Mouse (Mus musculus): ENCODE measurements at regions not wholly inside any gene's neighbourhood (a gene's known extent, or its start where the extent isn't known, plus 50 kb on each side); places are given as distances from the start of the nearest gene placed in this dataset.
"Not testable (repeated sequence)": the region's sequence is repeated elsewhere in the genome, so short reads cannot be mapped to it uniquely, and the experiment has no call there.

DNA sequence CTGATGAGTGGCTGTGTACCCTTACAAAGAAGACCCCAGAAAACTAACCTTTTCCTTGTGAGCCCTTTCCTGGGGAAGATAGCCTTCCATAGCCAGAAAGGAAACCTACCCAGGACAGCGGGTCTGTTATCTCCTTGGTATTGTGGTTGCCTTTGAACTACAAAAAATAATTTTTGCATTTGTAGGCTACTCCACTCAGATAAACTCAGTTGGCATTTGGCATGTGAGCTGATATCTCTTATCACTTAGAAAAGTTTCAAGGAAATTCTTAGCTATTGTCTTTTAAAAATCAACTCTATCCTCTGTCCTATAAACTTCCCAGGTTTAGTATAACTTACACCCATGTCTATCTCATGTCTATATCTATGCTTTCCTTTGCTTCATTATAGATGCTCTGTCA lies 154.0 kb downstream of the Wdr20rt start:
- no peak for TF ChIP-seq CTCF (IDR thresholded peaks at IDR 0.05; ENCODE audit: extremely low read depth, insufficient read depth, low read length)
- TF ChIP-seq POLR2A (IDR thresholded peaks at IDR 0.05; ENCODE audit: extremely low read depth, insufficient read depth, low read length), result no peak
- no peak overlapping the region for H3K4me3 ChIP-seq (ENCODE audit: insufficient read depth, low read length)
- H3K4me1 ChIP-seq (ENCODE audit: control insufficient read depth, insufficient read depth, low read length), result no peaks in the 10 kb centered on the region
- no peak overlapping the region for H3K27ac ChIP-seq (ENCODE audit: insufficient read depth, low read length)

DNA sequence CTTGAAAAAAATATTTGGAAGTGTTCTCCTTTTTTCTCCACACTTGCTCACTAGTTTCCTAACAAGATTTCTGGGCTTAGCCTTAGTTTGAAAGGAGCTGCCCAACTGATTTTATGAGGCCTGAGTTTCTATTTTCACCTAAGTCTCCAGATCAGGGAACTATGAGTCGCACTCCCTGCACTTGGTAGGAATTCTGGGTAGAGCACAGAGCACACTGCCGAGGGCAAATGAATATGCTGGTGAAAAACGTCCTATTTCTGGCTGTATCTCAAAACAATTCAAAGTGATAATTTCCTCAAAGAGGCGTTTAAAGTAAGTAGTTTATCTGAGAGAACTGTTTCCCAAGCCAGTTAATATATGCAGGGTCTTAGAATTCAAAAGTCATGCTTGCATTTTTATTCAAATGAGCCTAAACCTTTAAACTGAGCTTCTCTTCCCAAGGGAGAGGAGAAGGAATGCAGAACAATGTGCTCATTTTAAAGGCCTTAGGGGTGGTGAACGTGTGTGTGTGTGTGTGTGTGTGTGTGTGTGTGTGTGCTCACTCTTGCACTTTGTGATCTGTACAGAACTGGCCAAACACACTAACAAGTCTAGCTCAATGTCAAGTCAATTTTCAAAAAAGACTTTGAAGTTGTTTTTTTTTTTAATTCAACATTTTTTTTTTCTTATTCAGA lies 156.9 kb downstream of the Wdr20rt start:
- TF ChIP-seq POLR2A (IDR thresholded peaks at IDR 0.05; ENCODE audit: extremely low read depth, insufficient read depth, low read length) (no peak), CTCF (IDR thresholded peaks at IDR 0.05; ENCODE audit: extremely low read depth, insufficient read depth, low read length) (no peak)
- Histone ChIP-seq H3K27ac (ENCODE audit: insufficient read depth, low read length) (no peak overlapping the region), H3K4me3 (ENCODE audit: insufficient read depth, low read length) (no peak overlapping the region), H3K4me1 (ENCODE audit: control insufficient read depth, insufficient read depth, low read length) (no peaks in the 10 kb centered on the region)

GRCm38 (mm10) chr12:65382796-65383195 lies 157.5 kb downstream of the Wdr20rt start:
- not testable (repeated sequence) for H3K4me3 ChIP-seq (ENCODE audit: insufficient read depth, low read length); H3K4me1 ChIP-seq (ENCODE audit: control insufficient read depth, insufficient read depth, low read length); H3K27ac ChIP-seq (ENCODE audit: insufficient read depth, low read length)

DNA sequence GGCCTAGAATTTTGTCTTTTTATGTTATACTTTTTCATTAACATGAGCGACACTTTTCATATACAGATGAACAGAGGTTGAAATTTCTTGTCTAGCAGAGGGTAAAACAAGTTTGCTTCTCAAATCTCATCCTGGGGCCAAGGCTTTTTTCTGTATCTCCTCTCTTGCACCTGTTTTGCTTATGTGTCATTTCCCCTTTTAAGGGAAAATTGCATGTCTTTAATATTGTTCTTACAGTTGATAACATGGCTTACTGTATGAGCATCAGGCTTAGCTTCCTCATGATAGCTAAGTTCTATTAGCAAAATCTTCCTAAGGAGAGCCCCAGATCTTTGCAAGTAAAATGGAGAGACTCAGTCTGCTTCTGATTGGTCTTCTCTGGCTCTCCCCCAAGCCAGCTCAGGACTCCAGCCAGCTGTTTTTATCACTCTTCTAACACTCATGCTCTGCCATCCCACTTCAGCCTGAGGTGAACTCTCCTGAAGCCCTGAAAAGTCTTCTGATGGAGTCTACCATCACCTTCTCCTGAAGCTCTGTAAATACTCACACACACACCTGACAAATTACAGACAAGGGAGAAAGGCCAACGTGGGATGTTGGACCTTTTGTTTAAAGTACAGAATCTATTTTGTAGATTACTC lies 160.8 kb downstream of the Wdr20rt start:
- Histone ChIP-seq H3K4me1 (ENCODE audit: control insufficient read depth, insufficient read depth, low read length) (no peaks in the 10 kb centered on the region), H3K27ac (ENCODE audit: insufficient read depth, low read length) (no peak overlapping the region), H3K4me3 (ENCODE audit: insufficient read depth, low read length) (no peak overlapping the region)
- TF ChIP-seq POLR2A (IDR thresholded peaks at IDR 0.05; ENCODE audit: extremely low read depth, insufficient read depth, low read length) (no peak), CTCF (IDR thresholded peaks at IDR 0.05; ENCODE audit: extremely low read depth, insufficient read depth, low read length) (no peak)

DNA sequence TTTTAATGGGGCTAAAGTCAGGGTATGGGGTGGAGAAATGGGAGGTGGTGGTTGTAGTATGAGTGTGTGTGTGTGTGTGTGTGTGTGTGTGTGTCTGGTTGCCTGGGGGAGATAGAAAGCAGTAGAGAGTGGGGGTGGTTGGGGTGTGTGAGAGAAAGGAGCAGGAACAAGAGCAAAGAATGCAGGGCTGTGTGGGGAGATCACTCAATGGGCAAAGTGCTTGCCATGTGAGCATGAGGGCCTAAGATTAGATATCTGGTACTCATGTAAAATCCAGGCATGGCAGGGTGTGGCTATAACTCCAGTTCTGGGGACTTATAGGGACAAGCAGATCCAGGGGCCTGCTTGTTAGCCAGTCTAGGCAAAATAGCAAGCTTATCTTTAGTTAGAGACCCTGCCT lies 161.7 kb downstream of the Wdr20rt start:
- H3K4me3 ChIP-seq (ENCODE audit: insufficient read depth, low read length), result no peak overlapping the region
- TF ChIP-seq CTCF (IDR thresholded peaks at IDR 0.05; ENCODE audit: extremely low read depth, insufficient read depth, low read length), result no peak
- TF ChIP-seq POLR2A (IDR thresholded peaks at IDR 0.05; ENCODE audit: extremely low read depth, insufficient read depth, low read length), result no peak
- H3K4me1 ChIP-seq (ENCODE audit: control insufficient read depth, insufficient read depth, low read length), result no peaks in the 10 kb centered on the region
- H3K27ac ChIP-seq (ENCODE audit: insufficient read depth, low read length), result no peak overlapping the region

GRCm38 (mm10) chr12:65389512-65389911 lies 164.2 kb downstream of the Wdr20rt start:
- TF ChIP-seq CTCF (IDR thresholded peaks at IDR 0.05; ENCODE audit: extremely low read depth, insufficient read depth, low read length) (no peak), POLR2A (IDR thresholded peaks at IDR 0.05; ENCODE audit: extremely low read depth, insufficient read depth, low read length) (no peak)
- Histone ChIP-seq H3K4me1 (ENCODE audit: control insufficient read depth, insufficient read depth, low read length) (no peaks in the 10 kb centered on the region), H3K27ac (ENCODE audit: insufficient read depth, low read length) (no peak overlapping the region), H3K4me3 (ENCODE audit: insufficient read depth, low read length) (no peak overlapping the region)

DNA sequence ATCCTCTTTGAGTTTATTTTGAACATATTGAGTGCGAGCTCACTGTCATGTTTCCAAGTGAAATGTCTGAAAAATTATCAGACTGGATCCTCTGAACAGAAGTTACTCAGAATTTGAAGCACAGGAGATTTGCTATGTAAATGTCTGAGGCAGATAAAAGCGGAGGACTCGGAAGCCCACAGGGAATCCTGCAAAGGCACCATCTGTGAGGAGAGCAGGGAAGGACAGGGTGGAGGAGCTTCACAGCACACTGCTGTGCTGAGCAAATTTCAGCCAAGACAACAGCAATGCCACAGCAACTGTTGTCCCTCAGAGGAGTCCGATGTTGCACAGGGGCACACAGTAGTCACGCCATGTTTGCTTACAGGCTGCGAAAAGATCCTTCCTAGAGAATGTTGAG lies 165.0 kb downstream of the Wdr20rt start:
- Histone ChIP-seq H3K27ac (ENCODE audit: insufficient read depth, low read length) (no peak overlapping the region), H3K4me1 (ENCODE audit: control insufficient read depth, insufficient read depth, low read length) (no peaks in the 10 kb centered on the region), H3K4me3 (ENCODE audit: insufficient read depth, low read length) (no peak overlapping the region)
- TF ChIP-seq CTCF (IDR thresholded peaks at IDR 0.05; ENCODE audit: extremely low read depth, insufficient read depth, low read length) (no peak), POLR2A (IDR thresholded peaks at IDR 0.05; ENCODE audit: extremely low read depth, insufficient read depth, low read length) (no peak)

- H3K27ac ChIP-seq (ENCODE audit: insufficient read depth, low read length), result no peak overlapping the region
- TF ChIP-seq CTCF (IDR thresholded peaks at IDR 0.05; ENCODE audit: extremely low read depth, insufficient read depth, low read length), result peak; percentile 81
- no peak for TF ChIP-seq POLR2A (IDR thresholded peaks at IDR 0.05; ENCODE audit: extremely low read depth, insufficient read depth, low read length)
- no peak overlapping the region for H3K4me3 ChIP-seq (ENCODE audit: insufficient read depth, low read length)
- no peaks in the 10 kb centered on the region for H3K4me1 ChIP-seq (ENCODE audit: control insufficient read depth, insufficient read depth, low read length)
Measured at GRCm38 (mm10) chr12:65401728-65402419, 176.6 kb downstream of the Wdr20rt start.

- Histone ChIP-seq H3K27ac (ENCODE audit: insufficient read depth, low read length) (no peak overlapping the region), H3K4me1 (ENCODE audit: control insufficient read depth, insufficient read depth, low read length) (no peaks in the 10 kb centered on the region), H3K4me3 (ENCODE audit: insufficient read depth, low read length) (no peak overlapping the region)
- TF ChIP-seq CTCF (IDR thresholded peaks at IDR 0.05; ENCODE audit: extremely low read depth, insufficient read depth, low read length) (no peak), POLR2A (IDR thresholded peaks at IDR 0.05; ENCODE audit: extremely low read depth, insufficient read depth, low read length) (no peak)
Measured at GRCm38 (mm10) chr12:65403124-65403523, 177.8 kb downstream of the Wdr20rt start.
